Mouse (Mus musculus) stomach, embryonic 16.5 days (tissue): ENCODE results near the gene Lenep. TPM values are rescaled to one million over a fixed set of nuclear protein-coding genes. Genes with fewer than 3 reads are reported as not detected.

ENCODE experiments used
- ATAC-seq: fragments of 200-750 bp; cut with Nextera tagmentation; 2 replicates; pipeline ENCODE4 v1.8.0; 2017; ENCODE audit warnings: moderate number of reproducible peaks, moderate TSS enrichment; ENCODE audit not compliant: insufficient read depth, low FRiP score
- H3K27ac ChIP-seq: fragments of 300-500 bp; sonication (generic); 2 replicates; pipeline ENCODE4 v1.5.1; 2014; ENCODE audit warnings: low read length
- H3K27me3 ChIP-seq: fragments of 300-500 bp; sonication (generic); 2 replicates; pipeline ENCODE4 v1.6.1; 2014; ENCODE audit warnings: low read length, control low read depth, mixed read lengths; ENCODE audit not compliant: control insufficient read depth, insufficient read depth
- H3K36me3 ChIP-seq: fragments of 300-500 bp; sonication (generic); 2 replicates; pipeline ENCODE4 v1.6.1; 2014; ENCODE audit warnings: low read length; ENCODE audit not compliant: control insufficient read depth, insufficient read depth
- H3K4me1 ChIP-seq: fragments of 300-500 bp; sonication (generic); 2 replicates; pipeline ENCODE4 v1.6.1; 2014; ENCODE audit warnings: low read length, control low read depth, mixed read lengths; ENCODE audit not compliant: control insufficient read depth, insufficient read depth
- H3K4me2 ChIP-seq: fragments of 300-500 bp; sonication (generic); 2 replicates; pipeline ENCODE4 v1.6.1; 2014; ENCODE audit warnings: low read depth, low read length, mixed read lengths
- H3K4me3 ChIP-seq: fragments of 300-500 bp; sonication (generic); replicated peaks from 2 replicates; pipeline ENCODE4 v1.5.1; 2014; ENCODE audit warnings: mild to moderate bottlenecking, low read length
- H3K9ac ChIP-seq: fragments of 300-500 bp; sonication (generic); 2 replicates; pipeline ENCODE4 v1.6.1; 2014; ENCODE audit warnings: low read length
- H3K9me3 ChIP-seq: fragments of 300-500 bp; sonication (generic); replicated peaks from 2 replicates; pipeline ENCODE4 v1.6.1; 2016; ENCODE audit warnings: low read length, control low read depth; ENCODE audit not compliant: control insufficient read depth
- WGBS: fragments of 180-500 bp; shearing (Covaris S2); extraction: QIAGEN DNeasy Blood & Tissue Kit; methylation state at CpG from one replicate; pipeline ENCODE4 v1.1.7; 2014; 5-methylcytosine and 5-hydroxymethylcytosine counted together
- polyA plus RNA-seq: library from polyadenylated mRNA; unstranded; fragments of >200 nt; fragmentation: Nextera tagmentation; extraction: Ambion mirVana; gene quantifications from 2 replicates; pipeline ENCODE4 v1.2.1, GENCODE M21; 2015

Gene Lenep
- polyA plus RNA-seq, 1 experiment from 2014 or later: not detected

DNA sequence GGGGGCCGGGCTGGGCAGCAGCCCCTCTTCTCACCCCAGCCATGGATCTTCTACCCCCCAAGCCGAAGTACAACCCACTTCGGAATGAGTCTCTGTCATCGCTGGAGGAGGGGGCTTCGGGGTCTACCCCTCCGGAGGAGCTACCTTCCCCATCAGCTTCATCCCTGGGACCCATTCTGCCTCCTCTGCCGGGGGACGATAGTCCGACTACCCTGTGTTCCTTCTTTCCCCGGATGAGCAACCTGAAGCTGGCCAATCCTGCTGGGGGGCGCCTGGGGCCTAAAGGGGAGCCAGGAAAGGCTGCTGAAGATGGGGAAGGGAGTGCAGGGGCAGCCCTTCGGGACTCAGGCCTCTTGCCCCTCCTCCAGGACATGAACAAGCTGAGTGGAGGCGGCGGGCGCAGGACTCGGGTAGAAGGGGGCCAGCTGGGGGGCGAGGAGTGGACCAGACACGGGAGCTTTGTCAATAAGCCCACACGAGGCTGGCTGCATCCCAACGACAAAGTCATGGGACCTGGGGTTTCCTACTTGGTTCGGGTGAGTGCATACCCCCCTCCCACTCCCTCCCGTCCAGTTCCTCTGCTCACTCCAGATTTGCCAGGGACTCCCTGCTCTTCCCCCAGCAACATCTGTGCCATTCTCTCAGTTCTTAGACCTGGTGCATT is 19.3 kb upstream of the Lenep start:
- H3K4me3 ChIP-seq: peak overlapping the region; percentile 64
- H3K27me3 ChIP-seq: no peaks in the 10 kb centered on the region
- H3K9me3 ChIP-seq: no peaks in the 10 kb centered on the region
- peak overlapping the region; percentile 86 for H3K9ac ChIP-seq
- no peak for ATAC-seq
- H3K36me3 ChIP-seq: 0 out of 2 replicates have a peak, but pooled peaks cover 5% of the 10 kb centered on the region
- H3K27ac ChIP-seq: peak overlapping the region; percentile 99
- H3K4me2 ChIP-seq: peak overlapping the region; percentile 78
- WGBS: 13% methylated on average over 22 of the region's 22 CpGs
- H3K4me1 ChIP-seq: peaks cover 42% of the 10 kb centered on the region

DNA sequence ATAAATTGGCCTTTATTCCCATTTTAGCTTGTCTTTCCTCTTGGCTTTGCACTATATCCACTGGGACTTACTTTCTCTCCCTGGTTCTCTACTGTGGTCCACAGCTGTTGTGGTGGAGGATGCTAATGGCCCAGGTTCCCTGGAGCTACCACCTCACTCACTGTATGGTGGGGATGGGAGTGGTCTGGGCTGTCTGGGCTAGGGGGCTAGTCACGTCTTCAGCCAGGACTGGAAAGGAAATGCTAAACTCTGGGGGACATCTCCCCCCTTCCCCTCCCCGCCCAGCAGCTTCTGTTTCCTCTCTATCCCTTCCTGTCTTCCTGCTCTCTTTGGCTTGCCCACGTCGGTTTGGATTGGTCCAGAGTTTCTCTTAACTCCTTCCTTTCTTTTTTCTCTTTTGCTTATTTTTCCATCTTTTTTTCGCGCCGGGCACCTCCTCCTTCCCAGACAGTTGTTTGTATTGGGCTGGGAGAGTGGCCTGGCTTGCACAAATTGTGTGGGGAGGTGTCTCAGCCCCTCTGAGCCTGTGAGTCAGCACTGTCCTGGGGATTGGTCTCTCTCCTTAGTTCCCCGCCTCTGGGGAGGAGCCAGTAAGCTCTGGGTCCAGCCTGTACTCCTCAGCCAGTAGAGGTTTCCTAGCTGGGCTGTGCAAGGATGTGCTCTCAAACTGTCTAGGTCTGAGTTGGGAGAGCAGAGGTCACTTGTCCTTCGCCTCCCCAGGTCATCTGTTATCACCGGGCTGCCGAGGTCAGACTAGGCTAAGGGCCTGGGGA is 18.6 kb upstream of the Lenep start:
- H3K27me3 ChIP-seq: no peaks in the 10 kb centered on the region
- peak; percentile 83 for ATAC-seq
- H3K9ac ChIP-seq: peak overlapping the region; percentile 86
- peak overlapping the region; percentile 78 for H3K4me2 ChIP-seq
- peaks cover 48% of the 10 kb centered on the region for H3K4me1 ChIP-seq
- 2% methylated on average over 11 of the region's 11 CpGs for WGBS
- no peaks in the 10 kb centered on the region for H3K9me3 ChIP-seq
- peaks cover 6% of the 10 kb centered on the region; the same call in 1 of the 2 replicates for H3K36me3 ChIP-seq
- peak overlapping the region; percentile 99 for H3K27ac ChIP-seq
- peak overlapping the region; percentile 64 for H3K4me3 ChIP-seq

DNA sequence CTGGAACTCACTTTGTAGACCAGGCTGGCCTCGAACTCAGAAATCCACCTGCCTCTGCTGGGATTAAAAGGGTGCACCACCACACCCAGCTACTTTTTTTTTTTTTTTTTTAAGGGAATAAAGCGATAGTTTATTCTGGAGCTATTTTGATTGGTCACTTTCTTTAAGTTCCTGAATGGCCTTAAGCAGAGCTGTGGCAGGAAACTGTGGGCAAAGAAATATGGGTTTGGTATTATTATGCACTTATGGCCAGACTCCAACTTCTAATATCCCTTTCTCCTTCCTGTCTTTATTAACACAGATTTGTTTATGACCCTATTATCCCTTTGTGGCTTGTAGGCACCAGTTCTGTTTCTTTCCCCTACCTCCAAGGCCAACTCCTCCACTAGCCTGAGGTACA is 17.8 kb upstream of the Lenep start:
- H3K9ac ChIP-seq: peak overlapping the region; percentile 86
- H3K36me3 ChIP-seq: peaks cover 4% of the 10 kb centered on the region; the same call in 1 of the 2 replicates
- peak overlapping the region; percentile 78 for H3K4me2 ChIP-seq
- peak overlapping the region; percentile 70 for H3K4me3 ChIP-seq
- H3K9me3 ChIP-seq: no peaks in the 10 kb centered on the region
- peak overlapping the region; percentile 99 for H3K27ac ChIP-seq
- no peaks in the 10 kb centered on the region for H3K27me3 ChIP-seq
- no peak for ATAC-seq
- H3K4me1 ChIP-seq: peaks cover 48% of the 10 kb centered on the region
- WGBS: 51% methylated on average over 2 of the region's 2 CpGs

DNA sequence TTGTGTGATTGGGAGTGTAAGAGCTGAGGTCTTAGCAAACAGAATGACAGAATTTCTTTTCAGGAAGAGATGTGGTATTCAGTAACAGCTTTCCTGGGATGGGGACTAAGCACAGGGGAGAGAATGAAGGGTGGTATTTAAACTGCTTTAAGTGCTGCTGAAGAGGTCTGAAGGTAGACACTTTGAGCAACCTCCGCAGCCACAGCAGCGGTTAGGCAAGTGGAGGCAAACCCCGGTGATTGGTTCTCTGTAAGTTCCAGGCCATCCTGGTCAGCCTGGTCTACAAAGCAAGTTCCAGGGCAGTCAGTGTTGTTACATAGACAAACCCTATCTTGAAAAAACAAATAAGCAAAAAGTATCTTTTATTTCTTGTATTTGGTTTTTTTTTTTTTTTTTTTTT is 17.4 kb upstream of the Lenep start:
- no peaks in the 10 kb centered on the region for H3K27me3 ChIP-seq
- H3K9ac ChIP-seq: peak overlapping the region; percentile 79
- peak overlapping the region; percentile 99 for H3K27ac ChIP-seq
- H3K4me3 ChIP-seq: peak overlapping the region; percentile 70
- H3K9me3 ChIP-seq: no peaks in the 10 kb centered on the region
- whole genome bisulfite sequencing: 20% methylated on average over 3 of the region's 3 CpGs
- peaks cover 6% of the 10 kb centered on the region for H3K36me3 ChIP-seq
- no peak for ATAC-seq
- H3K4me2 ChIP-seq: peak overlapping the region; percentile 78
- H3K4me1 ChIP-seq: peaks cover 48% of the 10 kb centered on the region

DNA sequence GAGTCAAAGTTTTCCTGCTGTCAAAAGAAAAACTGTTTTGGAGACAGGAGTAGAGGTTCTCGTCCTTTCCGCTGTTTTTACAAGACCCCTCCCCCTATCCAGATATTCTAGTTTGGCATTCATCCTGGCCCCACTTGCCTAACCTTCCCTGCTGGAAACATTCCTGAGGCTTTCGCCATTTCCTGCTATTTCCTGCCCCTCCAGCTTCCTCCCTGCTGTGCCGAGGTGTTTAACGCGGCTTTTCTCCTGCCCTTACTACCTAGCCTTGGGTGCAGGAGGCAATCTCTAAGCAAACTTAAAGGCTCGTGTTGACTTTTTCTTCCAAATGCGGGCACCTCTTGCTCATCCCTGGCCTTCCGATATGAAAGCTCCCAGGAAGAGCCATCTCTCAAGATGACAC is 17.0 kb upstream of the Lenep start:
- H3K4me1 ChIP-seq: peaks cover 44% of the 10 kb centered on the region
- H3K9ac ChIP-seq: peak overlapping the region; percentile 79
- ATAC-seq: no peak
- H3K27me3 ChIP-seq: no peaks in the 10 kb centered on the region
- peak overlapping the region; percentile 70 for H3K4me3 ChIP-seq
- H3K27ac ChIP-seq: peak overlapping the region; percentile 99
- H3K4me2 ChIP-seq: peak overlapping the region; percentile 78
- peaks cover 10% of the 10 kb centered on the region for H3K36me3 ChIP-seq
- H3K9me3 ChIP-seq: no peaks in the 10 kb centered on the region
- WGBS: 1% methylated on average over 9 of the region's 9 CpGs

DNA sequence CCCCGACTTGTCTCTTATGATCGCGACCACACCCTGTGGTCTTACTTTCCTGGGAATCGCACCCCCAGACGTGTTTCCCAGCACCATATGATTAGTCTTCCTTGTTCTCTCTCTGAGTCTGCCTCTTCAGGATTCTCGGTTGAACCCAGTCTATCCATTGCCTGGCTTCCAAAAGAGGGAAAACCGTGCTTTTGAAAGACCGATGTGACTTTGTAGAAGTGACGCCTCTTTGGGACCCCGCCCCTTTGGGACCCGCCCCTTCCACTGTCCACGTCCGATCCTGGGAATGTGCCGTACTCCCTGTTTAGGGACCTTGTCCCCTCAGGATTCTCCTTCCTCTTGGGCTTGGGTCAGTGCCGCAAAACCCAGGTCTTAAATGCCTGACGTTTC is 16.3 kb upstream of the Lenep start:
- ATAC-seq: peak; percentile 16
- Histone ChIP-seq H3K4me3 (peak overlapping the region; percentile 70), H3K36me3 (peaks cover 17% of the 10 kb centered on the region), H3K4me2 (peak overlapping the region; percentile 78), H3K4me1 (peaks cover 37% of the 10 kb centered on the region), H3K9ac (peak overlapping the region; percentile 79), H3K9me3 (no peaks in the 10 kb centered on the region), H3K27ac (peak overlapping the region; percentile 99), H3K27me3 (no peaks in the 10 kb centered on the region)
- under 1% methylated on average over 16 of the region's 16 CpGs for whole genome bisulfite sequencing

DNA sequence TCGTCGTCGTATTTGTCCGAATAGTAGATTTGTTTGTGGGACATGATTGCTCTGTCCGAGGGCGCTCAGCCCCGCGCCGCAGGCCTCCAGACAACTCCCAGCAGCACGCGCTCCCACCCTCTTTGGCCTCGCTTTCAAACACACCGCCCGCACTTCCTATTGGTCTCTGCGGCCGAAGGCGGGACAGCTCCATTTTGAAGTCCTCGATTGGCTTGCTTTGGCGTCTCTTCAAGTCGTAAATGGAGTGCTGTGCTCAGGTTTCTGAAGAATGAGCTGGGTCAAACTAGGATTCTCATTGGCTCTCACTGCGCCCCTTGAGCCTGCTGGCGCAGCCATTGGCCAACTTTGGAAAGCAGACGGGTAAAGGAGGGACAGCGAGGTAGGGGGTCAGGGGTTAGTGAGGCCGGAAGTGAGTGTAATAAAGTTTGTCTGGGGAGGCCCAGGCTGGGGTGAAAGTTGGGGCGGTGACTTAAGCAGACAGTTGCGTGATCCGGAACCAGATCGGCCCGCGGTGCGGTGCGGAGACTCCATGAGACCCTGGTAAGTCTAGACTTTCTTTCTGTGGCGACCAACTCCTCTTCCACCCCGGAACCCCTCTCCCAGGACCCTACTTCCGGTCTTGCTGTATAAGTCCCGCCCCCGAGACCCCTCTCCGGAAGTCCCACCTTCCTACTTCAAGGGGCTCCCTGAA is 15.7 kb upstream of the Lenep start, which contains the start of the genes Cks1b and Shc1:
Cks1b (minus strand) TSS at position 214 of the 691 bp plus-strand sequence.
Shc1 (plus strand) TSS at position 274 of the 691 bp plus-strand sequence.
- H3K9ac ChIP-seq: peak within 1 kb of the TSS; percentile 79
- under 1% methylated on average over 39 of the region's 39 CpGs for WGBS
- ATAC-seq: peak; percentile 94

DNA sequence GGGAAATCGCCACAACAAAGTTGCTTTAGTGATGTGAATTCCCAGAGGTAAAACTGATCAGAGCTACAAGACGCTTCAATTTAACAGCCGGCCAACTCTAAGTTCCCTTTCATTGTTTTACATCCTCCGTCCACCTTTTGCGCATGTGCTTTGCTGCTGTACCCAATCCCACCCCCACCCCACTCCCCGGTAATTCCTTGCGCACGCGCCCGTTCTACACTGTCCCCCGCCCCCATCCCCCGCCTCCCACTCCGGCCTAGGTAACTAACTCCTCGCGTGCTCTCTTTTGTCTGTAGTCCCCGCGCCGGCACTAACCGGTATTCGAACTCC is 15.2 kb upstream of the Lenep start:
- Histone ChIP-seq H3K4me1 (peaks cover 27% of the 10 kb centered on the region), H3K4me3 (peak overlapping the region; percentile 70), H3K27me3 (no peaks in the 10 kb centered on the region), H3K4me2 (peak overlapping the region; percentile 78), H3K27ac (peak overlapping the region; percentile 99), H3K36me3 (peaks cover 18% of the 10 kb centered on the region), H3K9ac (peak overlapping the region; percentile 74), H3K9me3 (no peaks in the 10 kb centered on the region)
- peak; percentile 12 for ATAC-seq
- under 1% methylated on average over 20 of the region's 20 CpGs for WGBS

More for the DNA sequence above, 15.7 kb upstream of the Lenep start, which contains the start of the genes Cks1b and Shc1:
- H3K9me3 ChIP-seq: no peaks in the 10 kb centered on the region
- peaks cover 32% of the 10 kb centered on the region for H3K4me1 ChIP-seq
- H3K36me3 ChIP-seq: peaks cover 18% of the 10 kb centered on the region
- H3K27me3 ChIP-seq: no peaks in the 10 kb centered on the region
- H3K27ac ChIP-seq: peak within 1 kb of the TSS; percentile 99
- peak within 1 kb of the TSS; percentile 78 for H3K4me2 ChIP-seq
- H3K4me3 ChIP-seq: peak within 1 kb of the TSS; percentile 70
